Mouse (Mus musculus): ENCODE measurements around the gene Akr1c12. TPM values are rescaled to one million over a fixed set of nuclear protein-coding genes. Genes with fewer than 3 reads are reported as not detected.

The Akr1c12 gene
- polyA plus RNA-seq, 1 experiment: 0.84 TPM

DNA sequence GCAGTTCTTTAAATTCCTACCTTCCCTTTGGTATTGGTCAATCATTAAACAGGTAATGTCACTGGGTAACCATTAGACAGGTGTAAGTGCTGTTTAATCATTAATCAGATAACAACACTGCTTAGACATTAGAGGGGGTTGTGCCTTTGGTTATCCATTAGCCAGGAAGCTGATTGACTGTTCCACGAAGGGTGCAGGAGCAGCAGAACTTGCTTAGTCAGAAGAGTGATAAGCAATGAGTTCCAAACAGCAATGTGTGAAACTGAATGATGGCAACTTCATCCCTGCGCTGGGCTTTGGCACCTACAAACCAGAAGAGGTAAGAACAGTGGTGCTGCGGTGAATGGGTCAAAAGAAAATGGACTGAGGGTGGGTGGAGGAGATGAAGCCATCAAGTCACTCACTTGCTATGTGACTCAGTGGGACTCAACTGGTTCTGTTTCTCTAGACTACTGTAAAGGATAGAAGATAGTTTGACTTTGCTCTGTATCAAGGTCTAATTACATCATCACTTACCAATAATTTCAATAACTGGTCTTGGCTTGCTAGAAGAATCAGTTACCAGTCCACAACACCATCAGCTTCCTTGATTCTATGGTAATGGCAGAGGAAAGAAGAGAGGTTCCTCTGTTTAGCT lies 45.6 kb downstream of the Akr1c12 start:
- no peak overlapping the region for H3K27ac ChIP-seq (ENCODE audit: control insufficient read depth, insufficient read depth, low read depth, low read length)
- no peaks in the 10 kb centered on the region for H3K4me1 ChIP-seq (ENCODE audit: control insufficient read depth, insufficient read depth, low read length)
- H3K36me3 ChIP-seq (ENCODE audit: control insufficient read depth, insufficient read depth, low read length): no peaks in the 10 kb centered on the region
- TF ChIP-seq CTCF (IDR thresholded peaks at IDR 0.05; ENCODE audit: control insufficient read depth, insufficient read depth, insufficient replicate concordance, low read depth, low read length) (no peak), POLR2A (IDR thresholded peaks at IDR 0.05; ENCODE audit: control insufficient read depth, low read depth, low read length) (no peak)
- H3K4me3 ChIP-seq (ENCODE audit: control insufficient read depth, low read depth, low read length): no peak overlapping the region
- no peaks in the 10 kb centered on the region for H3K27me3 ChIP-seq (ENCODE audit: control insufficient read depth, insufficient read depth, low read length)

DNA sequence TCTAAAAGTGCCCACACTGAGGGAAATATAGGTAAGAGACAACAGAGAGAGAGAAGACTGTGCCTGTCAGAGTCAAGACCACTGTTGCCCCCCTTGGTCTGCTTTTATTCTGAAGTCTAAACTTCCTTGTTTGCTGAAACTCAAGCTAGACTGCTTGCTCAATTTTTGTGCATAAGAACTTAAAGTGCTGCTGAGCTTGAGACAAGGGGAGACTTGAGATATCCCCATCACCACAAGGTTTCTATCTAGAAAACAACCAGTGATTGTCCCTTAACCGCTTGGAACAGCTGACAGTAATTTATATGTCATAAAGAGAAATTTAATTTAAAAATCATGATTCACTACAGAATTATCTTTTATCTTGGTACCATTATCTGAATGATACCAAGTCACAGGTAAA lies 46.1 kb downstream of the Akr1c12 start:
- Histone ChIP-seq H3K36me3 (ENCODE audit: control insufficient read depth, insufficient read depth, low read length) (no peaks in the 10 kb centered on the region), H3K4me1 (ENCODE audit: control insufficient read depth, insufficient read depth, low read length) (no peaks in the 10 kb centered on the region), H3K27me3 (ENCODE audit: control insufficient read depth, insufficient read depth, low read length) (no peaks in the 10 kb centered on the region), H3K27ac (ENCODE audit: control insufficient read depth, insufficient read depth, low read depth, low read length) (no peak overlapping the region), H3K4me3 (ENCODE audit: control insufficient read depth, low read depth, low read length) (no peak overlapping the region)
- no peak for TF ChIP-seq CTCF (IDR thresholded peaks at IDR 0.05; ENCODE audit: control insufficient read depth, insufficient read depth, insufficient replicate concordance, low read depth, low read length)
- TF ChIP-seq POLR2A (IDR thresholded peaks at IDR 0.05; ENCODE audit: control insufficient read depth, low read depth, low read length): no peak

DNA sequence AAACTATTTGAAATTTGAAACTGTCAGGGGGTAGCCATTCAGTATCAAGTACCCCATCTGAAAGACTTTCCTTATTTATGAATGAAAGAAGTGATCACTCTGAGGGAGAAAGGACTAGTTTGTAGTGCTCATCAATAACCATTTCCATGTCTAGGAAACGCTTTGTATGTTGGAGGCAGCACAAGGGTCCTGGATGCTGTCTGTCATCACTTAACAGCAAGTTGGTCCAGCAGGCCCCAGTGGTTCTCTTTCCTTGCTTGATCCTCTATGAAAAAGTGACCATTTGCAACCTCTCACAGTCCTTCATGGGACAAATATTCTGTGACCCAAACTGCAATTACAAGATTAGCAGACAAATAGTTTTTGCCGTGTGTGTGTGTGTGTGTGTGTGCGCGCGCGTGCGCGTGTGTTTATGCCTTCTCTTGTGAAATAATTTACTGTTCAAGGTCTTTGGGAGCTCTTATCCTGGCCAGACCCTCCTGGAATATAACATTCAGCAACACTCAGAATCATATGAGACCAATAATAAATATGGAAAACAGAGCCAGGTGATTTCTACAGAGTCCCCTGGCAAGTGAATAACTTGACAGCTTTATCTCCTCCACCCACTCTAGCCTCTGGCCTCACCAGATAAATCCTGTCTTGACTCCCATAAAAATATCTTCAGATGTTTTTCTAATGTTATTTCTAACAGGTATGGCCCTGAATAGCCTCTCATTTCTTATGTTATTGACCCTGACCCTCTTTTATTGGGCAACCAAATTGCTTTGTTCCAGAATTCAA lies 48.2 kb downstream of the Akr1c12 start:
- no peak for TF ChIP-seq CTCF (IDR thresholded peaks at IDR 0.05; ENCODE audit: control insufficient read depth, insufficient read depth, insufficient replicate concordance, low read depth, low read length)
- TF ChIP-seq POLR2A (IDR thresholded peaks at IDR 0.05; ENCODE audit: control insufficient read depth, low read depth, low read length): no peak
- no peak overlapping the region for H3K4me3 ChIP-seq (ENCODE audit: control insufficient read depth, low read depth, low read length)
- no peaks in the 10 kb centered on the region for H3K4me1 ChIP-seq (ENCODE audit: control insufficient read depth, insufficient read depth, low read length)
- H3K27ac ChIP-seq (ENCODE audit: control insufficient read depth, insufficient read depth, low read depth, low read length): no peak overlapping the region
- no peaks in the 10 kb centered on the region for H3K27me3 ChIP-seq (ENCODE audit: control insufficient read depth, insufficient read depth, low read length)
- H3K36me3 ChIP-seq (ENCODE audit: control insufficient read depth, insufficient read depth, low read length): no peaks in the 10 kb centered on the region

DNA sequence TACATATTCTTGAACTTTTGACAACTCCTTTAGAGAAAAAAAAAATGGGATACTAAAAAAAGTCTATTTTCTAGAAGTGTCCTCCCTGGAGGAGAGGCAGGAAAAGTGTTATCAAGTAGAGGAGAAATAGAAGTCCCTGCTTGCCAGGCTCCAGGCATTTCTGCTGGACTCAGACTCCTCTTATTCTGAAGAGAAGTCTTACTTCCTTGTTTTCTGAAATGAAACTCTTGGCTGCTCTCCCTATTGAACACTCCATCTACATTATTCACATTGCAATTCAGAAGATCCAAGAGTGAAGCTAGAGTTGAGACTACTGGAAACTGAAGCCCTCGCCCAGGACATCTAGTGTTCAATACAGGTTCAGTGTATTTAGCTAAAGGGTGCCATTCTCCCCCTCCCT lies 50.8 kb downstream of the Akr1c12 start, which contains the start of gene Akr1c19:
Akr1c19 (plus strand) TSS at position 260 of the 400 bp plus-strand sequence.
- Histone ChIP-seq H3K36me3 (ENCODE audit: control insufficient read depth, insufficient read depth, low read length) (no peaks in the 10 kb centered on the region), H3K4me3 (ENCODE audit: control insufficient read depth, low read depth, low read length) (no peak within 1 kb of the TSS), H3K27ac (ENCODE audit: control insufficient read depth, insufficient read depth, low read depth, low read length) (no peak within 1 kb of the TSS), H3K27me3 (ENCODE audit: control insufficient read depth, insufficient read depth, low read length) (no peaks in the 10 kb centered on the region), H3K4me1 (ENCODE audit: control insufficient read depth, insufficient read depth, low read length) (no peaks in the 10 kb centered on the region)
- no peak for TF ChIP-seq CTCF (IDR thresholded peaks at IDR 0.05; ENCODE audit: control insufficient read depth, insufficient read depth, insufficient replicate concordance, low read depth, low read length)

Other genes with a start within 250 kb of the Akr1c12 start
- gene Akr1c14, start 230.4 kb downstream of the Akr1c12 start, polyA plus RNA-seq (2012; rRNA removed): 0.23 and 0.46 TPM in 2 replicates
- not detected in 2 replicates for gene Akr1c18, start 128.8 kb downstream of the Akr1c12 start, polyA plus RNA-seq (2012; rRNA removed)
- gene Akr1c13, start 88.3 kb downstream of the Akr1c12 start, polyA plus RNA-seq (2012; rRNA removed): 3.6 and 4.0 TPM in 2 replicates
- 0.56 and 3.2 TPM in 2 replicates for gene Akr1c19, start 50.7 kb downstream of the Akr1c12 start, polyA plus RNA-seq (2012; rRNA removed)
- not detected in 2 replicates for gene Akr1c6, start 154.9 kb upstream of the Akr1c12 start, polyA plus RNA-seq (2012; rRNA removed)
- gene Akr1c20, start 243.9 kb upstream of the Akr1c12 start, polyA plus RNA-seq (2012; rRNA removed): 0.19 TPM in 1 of 2 replicates, not detected in the other